19 mouse cellular contexts compared by ENCODE assay signal in genomic region chr16:59081113-59081512, GRCm38 (mm10). TPM values are rescaled to one million over a fixed set of nuclear protein-coding genes. Genes with fewer than 3 reads are reported as not detected.
DNase-seq lines count a peak whose midpoint lies in the region; ATAC-seq and TF ChIP-seq lines count a peak whose summit lies in the region.
"Not testable (repeated sequence)": the region's sequence is repeated elsewhere in the genome, so short reads cannot be mapped to it uniquely, and the experiment has no call there.
"Had no signal": no experiment of that assay in that cellular context is flagged by ENCODE, and none has a peak within 500 bp of the region (broad histone marks: within the 10 kb centered on the region; RNA-seq: fewer than 3 reads in every experiment).

No protein-coding gene starts in this region.

- H3K9me3 ChIP-seq in G1E (replicated peaks); MEL (replicated peaks; ENCODE audit: insufficient read depth, low read length): not testable (repeated sequence)

- DNase-seq in 416B (ENCODE audit: low read depth) (peak; percentile 79), MEL (ENCODE audit: low read depth, low spot score) (peak; percentile 43)
- not testable (repeated sequence) for DNase-seq in G1E (ENCODE audit: low spot score)

- not testable (repeated sequence) for H3K36me3 ChIP-seq in G1E (replicated peaks); MEL (ENCODE audit: control insufficient read depth in 1 of 2, insufficient read depth in 2 of 2, low read length in 2 of 2)

- not testable (repeated sequence) for H3K79me2 ChIP-seq in MEL (ENCODE audit: control insufficient read depth, insufficient read depth, low read length, poor library complexity)

- not testable (repeated sequence) for H3K27me3 ChIP-seq in G1E (ENCODE audit: insufficient read depth, low read length); MEL (ENCODE audit: control insufficient read depth in 1 of 2, insufficient read depth in 2 of 2, low read length in 2 of 2)

- not testable (repeated sequence) for TF ChIP-seq EP300 in MEL (IDR thresholded peaks at IDR 0.05; ENCODE audit: low read depth in 1 of 2, low read length in 2 of 2)

- H3K4me3 ChIP-seq in G1E (ENCODE audit: low read depth, low read length); MEL (ENCODE audit: control insufficient read depth in 1 of 2, insufficient read depth in 1 of 2, low read depth in 2 of 2, low read length in 2 of 2): not testable (repeated sequence)

- not testable (repeated sequence) for H3K27ac ChIP-seq in MEL (ENCODE audit: control insufficient read depth, low read depth, low read length)

- not testable (repeated sequence) for H3K9ac ChIP-seq in MEL (ENCODE audit: control insufficient read depth, low read depth, low read length, poor library complexity, severe bottlenecking)

- not testable (repeated sequence) for H3K4me1 ChIP-seq in G1E (ENCODE audit: insufficient read depth, low read depth, low read length); MEL (ENCODE audit: control insufficient read depth in 1 of 2, insufficient read depth in 2 of 2, low read length in 2 of 2)

- TF ChIP-seq RAD21 in MEL (IDR thresholded peaks at IDR 0.05; ENCODE audit: low read depth, low read length): not testable (repeated sequence)

- not testable (repeated sequence) for TF ChIP-seq CTCF in G1E (IDR thresholded peaks at IDR 0.05; ENCODE audit: low read depth, low read length); MEL (IDR thresholded peaks at IDR 0.05 in 2 of 3, conservative IDR thresholded peaks at IDR 0.05 in 1 of 3; ENCODE audit: control insufficient read depth in 1 of 3, insufficient read depth in 1 of 3, low read depth in 2 of 3, low read length in 3 of 3, poor library complexity in 1 of 3, severe bottlenecking in 1 of 3)

- ATAC-seq in G1E (ENCODE audit: extremely low read depth, insufficient number of reproducible peaks, low FRiP score, poor library complexity, severe bottlenecking): peak; percentile 57

- TF ChIP-seq POLR2A in MEL (IDR thresholded peaks at IDR 0.05; ENCODE audit: control insufficient read depth in 1 of 2, insufficient read depth in 1 of 2, low read depth in 1 of 2, low read length in 2 of 2, poor library complexity in 1 of 2): not testable (repeated sequence)

TF ChIP-seq in MEL, 35 proteins besides CTCF, POLR2A, EP300 and RAD21:
- peak; percentile 79 for TF ChIP-seq ZNF384 (IDR thresholded peaks at IDR 0.05; ENCODE audit: low read depth, low read length)

RNA-seq across cellular contexts. Expression of gene Olfr190, which starts 3.3 kb away (rescaled TPM):
- total RNA-seq in G1E (2014; fragmentation: Nextera tagmentation) (not detected in 2 replicates), G1E (2017) (0.12 and 1.1 TPM in 2 replicates), MEL (2012; rRNA removed) (not detected in 2 replicates)
- polyA plus RNA-seq in G1E (2012) (not detected in 2 replicates), MEL (2012; ENCODE audit: insufficient read depth in 1 of 2, insufficient read length in 2 of 2, low read depth in 1 of 2, low replicate concordance in 2 of 2, missing spikeins in 1 of 2) (not detected)
- total RNA-seq: adrenal gland, adult 18-20 months; adrenal gland, adult 2 months; adrenal gland, adult 8-10 months; adrenal gland, postnatal 10 days; adrenal gland, postnatal 14 days; adrenal gland, postnatal 25 days; adrenal gland, postnatal 36 days; adrenal gland, postnatal 4 days; CH12.LX; ES-E14 had no signal
- polyA plus RNA-seq: activated CD4-positive, CD25-positive, alpha-beta regulatory T cell, adult 4 months; adrenal gland, adult 2 months; brain, embryonic 14.5 days; C2C12; cerebellum, adult 2 months; Patski had no signal

RNA-seq across cellular contexts. Expression of gene Olfr191, which starts 8.5 kb away (rescaled TPM):
- total RNA-seq in G1E (2014; fragmentation: Nextera tagmentation): not detected in 2 replicates
- total RNA-seq in G1E (2017): 0.12 and 0.60 TPM in 2 replicates
- not detected in 2 replicates for polyA plus RNA-seq in G1E (2012)
- total RNA-seq in MEL (2012; rRNA removed): not detected in 2 replicates
- under 1 TPM in 1 of 2 experiments, not detected in 1; 0.01 TPM for polyA plus RNA-seq in MEL (2012; ENCODE audit: insufficient read depth in 1 of 2, insufficient read length in 2 of 2, low read depth in 1 of 2, low replicate concordance in 2 of 2, missing spikeins in 1 of 2)
- total RNA-seq: adrenal gland, adult 18-20 months; adrenal gland, adult 2 months; adrenal gland, adult 8-10 months; adrenal gland, postnatal 10 days; adrenal gland, postnatal 14 days; adrenal gland, postnatal 25 days; adrenal gland, postnatal 36 days; adrenal gland, postnatal 4 days; CH12.LX; ES-E14 had no signal
- polyA plus RNA-seq: activated CD4-positive, CD25-positive, alpha-beta regulatory T cell, adult 4 months; adrenal gland, adult 2 months; brain, embryonic 14.5 days; C2C12; CD4-positive, CD25-positive, alpha-beta regulatory T cell, adult 4 months; cerebellum, adult 2 months; Patski had no signal

RNA-seq across cellular contexts. Expression of gene Olfr193, which starts 30.6 kb away (rescaled TPM):
- total RNA-seq in G1E (2014; fragmentation: Nextera tagmentation) (not detected in 2 replicates), G1E (2017) (0.55 TPM in 1 of 2 replicates, not detected in the other), MEL (2012; rRNA removed) (not detected in 2 replicates)
- polyA plus RNA-seq in G1E (2012) (not detected in 2 replicates), MEL (2012; ENCODE audit: insufficient read depth in 1 of 2, insufficient read length in 2 of 2, low read depth in 1 of 2, low replicate concordance in 2 of 2, missing spikeins in 1 of 2) (not detected)
- total RNA-seq: adrenal gland, adult 18-20 months; adrenal gland, adult 2 months; adrenal gland, adult 8-10 months; adrenal gland, postnatal 10 days; adrenal gland, postnatal 14 days; adrenal gland, postnatal 25 days; adrenal gland, postnatal 36 days; adrenal gland, postnatal 4 days; CH12.LX; ES-E14 had no signal
- polyA plus RNA-seq: activated CD4-positive, CD25-positive, alpha-beta regulatory T cell, adult 4 months; adrenal gland, adult 2 months; brain, embryonic 14.5 days; C2C12; CD4-positive, CD25-positive, alpha-beta regulatory T cell, adult 4 months; cerebellum, adult 2 months; Patski had no signal

RNA-seq across cellular contexts. Expression of gene Olfr194, which starts 39.8 kb away (rescaled TPM):
- total RNA-seq in G1E (2014; fragmentation: Nextera tagmentation) (not detected in 2 replicates), G1E (2017) (0.55 TPM in 1 of 2 replicates, not detected in the other), MEL (2012; rRNA removed) (not detected in 2 replicates)
- polyA plus RNA-seq in G1E (2012) (not detected in 2 replicates), MEL (2012; ENCODE audit: insufficient read depth in 1 of 2, insufficient read length in 2 of 2, low read depth in 1 of 2, low replicate concordance in 2 of 2, missing spikeins in 1 of 2) (not detected)
- total RNA-seq: adrenal gland, adult 18-20 months; adrenal gland, adult 2 months; adrenal gland, adult 8-10 months; adrenal gland, postnatal 10 days; adrenal gland, postnatal 14 days; adrenal gland, postnatal 25 days; adrenal gland, postnatal 36 days; adrenal gland, postnatal 4 days; CH12.LX; ES-E14 had no signal
- polyA plus RNA-seq: activated CD4-positive, CD25-positive, alpha-beta regulatory T cell, adult 4 months; adrenal gland, adult 2 months; brain, embryonic 14.5 days; C2C12; CD4-positive, CD25-positive, alpha-beta regulatory T cell, adult 4 months; cerebellum, adult 2 months; Patski had no signal

RNA-seq across cellular contexts. Expression of gene Olfr187, which starts 41.5 kb away (rescaled TPM):
- total RNA-seq in G1E (2014; fragmentation: Nextera tagmentation) (not detected in 2 replicates), G1E (2017) (0.12 TPM in 1 of 2 replicates, not detected in the other), MEL (2012; rRNA removed) (not detected in 2 replicates)
- polyA plus RNA-seq in G1E (2012) (not detected in 2 replicates), MEL (2012; ENCODE audit: insufficient read depth in 1 of 2, insufficient read length in 2 of 2, low read depth in 1 of 2, low replicate concordance in 2 of 2, missing spikeins in 1 of 2) (not detected)
- total RNA-seq: adrenal gland, adult 18-20 months; adrenal gland, adult 2 months; adrenal gland, adult 8-10 months; adrenal gland, postnatal 10 days; adrenal gland, postnatal 14 days; adrenal gland, postnatal 25 days; adrenal gland, postnatal 36 days; adrenal gland, postnatal 4 days; CH12.LX; ES-E14 had no signal
- polyA plus RNA-seq: activated CD4-positive, CD25-positive, alpha-beta regulatory T cell, adult 4 months; adrenal gland, adult 2 months; brain, embryonic 14.5 days; C2C12; CD4-positive, CD25-positive, alpha-beta regulatory T cell, adult 4 months; cerebellum, adult 2 months; Patski had no signal
